Mouse (Mus musculus) liver, postnatal 0 days (tissue): ENCODE measurements around the gene Nfkb2.

ENCODE experiments used
- CTCF ChIP-seq: sonication (generic); IDR thresholded peaks from 2 replicates; pipeline ENCODE4 v1.5.1; 2016; ENCODE audit warnings: antibody characterized with exemption, low read depth
- EP300 ChIP-seq: IDR thresholded peaks from 2 replicates; pipeline ENCODE4 v1.6.1; 2016; ENCODE audit warnings: antibody characterized with exemption, low read depth, mild to moderate bottlenecking

- no peak for TF ChIP-seq CTCF
- TF ChIP-seq EP300 = no peak
Measured at GRCm38 (mm10) chr19:46326019-46326755, 22.1 kb downstream of the Nfkb2 start.
